In the genomic region with DNA sequence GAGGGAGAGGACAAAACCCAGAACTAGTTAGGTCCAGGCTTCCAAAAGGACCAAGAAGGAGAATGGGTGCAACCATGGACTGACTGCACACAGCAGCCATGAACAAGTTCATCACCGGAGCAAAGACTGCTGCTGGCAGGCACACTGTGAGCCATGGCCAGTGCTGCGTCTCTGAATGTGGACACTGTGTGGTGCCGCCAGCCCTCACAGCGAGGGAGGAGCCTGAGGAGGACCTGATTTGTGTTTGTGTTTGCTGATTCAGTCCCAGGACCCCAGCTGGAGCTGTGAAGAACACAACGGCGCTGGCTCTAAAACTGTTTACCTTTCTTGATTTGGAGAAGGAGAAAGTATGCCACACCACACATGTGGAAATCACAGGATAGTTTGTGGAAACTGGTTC, we compare ENCODE assay signal across 12 mouse cellular contexts. TPM values are rescaled to one million over a fixed set of nuclear protein-coding genes. Genes with fewer than 3 reads are reported as not detected.
DNase-seq lines count a peak whose midpoint lies in the region; ATAC-seq and TF ChIP-seq lines count a peak whose summit lies in the region.
"Had no signal": no experiment of that assay in that cellular context is flagged by ENCODE, and none has a peak within 500 bp of the region (broad histone marks: within the 10 kb centered on the region; RNA-seq: fewer than 3 reads in every experiment).

No protein-coding gene starts in this region.

- H3K36me3 ChIP-seq in heart, embryonic 12.5 days: peaks cover 9% of the 10 kb centered on the region
- peaks cover 48% of the 10 kb centered on the region for H3K36me3 ChIP-seq in liver, embryonic 12.5 days
- H3K36me3 ChIP-seq in ES-Bruce4 (ENCODE audit: control insufficient read depth, insufficient read depth, low read length, poor library complexity, severe bottlenecking): no peaks in the 10 kb centered on the region

- no peaks in the 10 kb centered on the region for H3K27me3 ChIP-seq in heart, embryonic 12.5 days (replicated peaks)
- no peaks in the 10 kb centered on the region for H3K27me3 ChIP-seq in liver, embryonic 12.5 days (replicated peaks)
- no peaks in the 10 kb centered on the region for H3K27me3 ChIP-seq in ES-Bruce4 (ENCODE audit: control insufficient read depth, insufficient read depth, low read length, poor library complexity, severe bottlenecking)
- H3K27me3 ChIP-seq: heart, embryonic 15.5 days; limb, embryonic 12.5 days had no signal

- no peak for TF ChIP-seq CTCF in ES-Bruce4 (IDR thresholded peaks at IDR 0.05; ENCODE audit: low read depth, low read length)

- no peak overlapping the region for H3K4me2 ChIP-seq in heart, embryonic 12.5 days
- no peak overlapping the region for H3K4me2 ChIP-seq in liver, embryonic 12.5 days
- H3K4me2 ChIP-seq: heart, embryonic 15.5 days; limb, embryonic 12.5 days had no signal

- peak; percentile 90 for DNase-seq in heart, adult 11 months
- peak; percentile 13 for DNase-seq in liver
- peak; percentile 40 for DNase-seq in fibroblast of lung, adult 2 months (ENCODE audit: low read depth)
- no peak for DNase-seq in natural killer cell, adult 2 months (ENCODE audit: low spot score in 2 of 2)
- DNase-seq in testis, postnatal 10 days (ENCODE audit: low spot score): no peak

- peaks cover 39% of the 10 kb centered on the region for H3K4me1 ChIP-seq in heart, embryonic 12.5 days (replicated peaks)
- H3K4me1 ChIP-seq in liver, embryonic 12.5 days: peaks cover 36% of the 10 kb centered on the region
- peaks cover 6% of the 10 kb centered on the region for H3K4me1 ChIP-seq in ES-Bruce4 (ENCODE audit: control insufficient read depth, insufficient read depth, low read length)
- H3K4me1 ChIP-seq: limb, embryonic 12.5 days had no signal

- WGBS in heart, embryonic 12.5 days: 43% methylated on average over 6 of the region's 6 CpGs
- 68% methylated on average over 6 of the region's 6 CpGs for WGBS in liver, embryonic 12.5 days (ENCODE audit: insufficient replicate concordance)

- no peak overlapping the region for H3K9ac ChIP-seq in heart, embryonic 12.5 days
- no peak overlapping the region for H3K9ac ChIP-seq in liver, embryonic 12.5 days
- no peak overlapping the region for H3K9ac ChIP-seq in ES-Bruce4 (ENCODE audit: low read depth, poor library complexity, severe bottlenecking)
- H3K9ac ChIP-seq: heart, embryonic 15.5 days; limb, embryonic 12.5 days had no signal

- no peak overlapping the region for H3K4me3 ChIP-seq in heart, embryonic 12.5 days
- H3K4me3 ChIP-seq in liver, embryonic 12.5 days: no peak overlapping the region
- H3K4me3 ChIP-seq in ES-Bruce4 (ENCODE audit: low read depth, low read length): peak overlapping the region; percentile 12
- H3K4me3 ChIP-seq: erythroblast, embryonic 14.5 days; heart, embryonic 15.5 days; limb, embryonic 12.5 days had no signal

- H3K9me3 ChIP-seq in heart, embryonic 12.5 days (replicated peaks): no peaks in the 10 kb centered on the region
- no peaks in the 10 kb centered on the region for H3K9me3 ChIP-seq in liver, embryonic 12.5 days (replicated peaks)
- 0 out of 2 replicates have a peak, but pooled peaks cover 2% of the 10 kb centered on the region for H3K9me3 ChIP-seq in ES-Bruce4 (replicated peaks; ENCODE audit: control insufficient read depth, insufficient read depth, low read length, poor library complexity, severe bottlenecking)
- H3K9me3 ChIP-seq: heart, embryonic 15.5 days had no signal

- TF ChIP-seq POLR2A in ES-Bruce4 (IDR thresholded peaks at IDR 0.05; ENCODE audit: insufficient read depth, low read length): no peak

- ATAC-seq in heart, embryonic 12.5 days (ENCODE audit: insufficient number of reproducible peaks, low FRiP score): no peak
- ATAC-seq in liver, embryonic 12.5 days: no peak
- ATAC-seq: hindbrain, embryonic 16.5 days had no signal

- TF ChIP-seq EP300 in ES-Bruce4 (IDR thresholded peaks at IDR 0.05; ENCODE audit: insufficient read depth, low read depth, low read length): no peak

- H3K27ac ChIP-seq in heart, embryonic 12.5 days (ENCODE audit: poor library complexity, severe bottlenecking): no peak overlapping the region
- H3K27ac ChIP-seq in liver, embryonic 12.5 days: no peak overlapping the region
- peak overlapping the region; percentile 38; the same call in 1 of the 2 replicates for H3K27ac ChIP-seq in ES-Bruce4 (ENCODE audit: insufficient read depth, low read length)
- H3K27ac ChIP-seq: heart, embryonic 15.5 days; limb, embryonic 12.5 days had no signal

RNA-seq across cellular contexts. Expression of gene Tlk1, which starts 22.9 kb away (rescaled TPM):
- 38.5 and 43.6 TPM in 2 replicates for polyA plus RNA-seq in heart, embryonic 12.5 days (2016; fragmentation: Nextera tagmentation; extraction: Ambion mirVana)
- 53.9 and 57.4 TPM in 2 replicates for polyA plus RNA-seq in liver, embryonic 12.5 days (2016; fragmentation: Nextera tagmentation; extraction: Ambion mirVana)
- polyA plus RNA-seq in ES-Bruce4 (2011; ENCODE audit: insufficient read depth, insufficient read length, low read depth, missing spikeins): 83.4 and 89.0 TPM in 2 replicates

Comparison
In these comparisons a context has a peak if more than half of its experiments do, and no peak if none do; other contexts are left out.
1. DNase-seq: peak in heart, adult 11 months (single experiment), liver (single experiment) and fibroblast of lung, adult 2 months (single experiment); none in natural killer cell, adult 2 months (0 of 2) and testis, postnatal 10 days (single experiment).